Mouse (Mus musculus) brain, embryonic 14.5 days (tissue): ENCODE measurements at regions not wholly inside any gene's neighbourhood (a gene's known extent, or its start where the extent isn't known, plus 50 kb on each side); places are given as distances from the start of the nearest gene placed in this dataset.

Experiments used
- CTCF ChIP-seq: fragments of 200-500 bp; IDR thresholded peaks from 2 replicates; pipeline ENCODE4 v1.5.1; 2012; ENCODE audit warnings: inconsistent platforms, mild to moderate bottlenecking, moderate library complexity, borderline replicate concordance; ENCODE audit not compliant: insufficient read depth, insufficient read length; ENCODE audit errors: extremely low read depth
- POLR2A ChIP-seq: fragments of 200-500 bp; IDR thresholded peaks from 2 replicates; pipeline ENCODE4 v1.6.1; 2012; ENCODE audit warnings: mild to moderate bottlenecking, inconsistent platforms, borderline replicate concordance; ENCODE audit not compliant: poor library complexity, insufficient read depth, insufficient read length, severe bottlenecking; ENCODE audit errors: extremely low read depth

GRCm38 (mm10) chr10:111620927-111621676, 115.0 kb downstream of the Phlda1 start:
- TF ChIP-seq CTCF: no peak
- no peak for TF ChIP-seq POLR2A
